Mouse (Mus musculus) heart, embryonic 13.5 days (tissue): Measurements from ENCODE around the gene Slc26a8. TPM values are rescaled to one million over a fixed set of nuclear protein-coding genes. Genes with fewer than 3 reads are reported as not detected.

Experiments used
- ATAC-seq: fragments of 200-750 bp; cut with Nextera tagmentation; 2 replicates; pipeline ENCODE4 v1.8.0; 2017; ENCODE audit warnings: moderate TSS enrichment; ENCODE audit not compliant: insufficient number of reproducible peaks, low FRiP score, low TSS enrichment; ENCODE audit errors: extremely low read depth
- H3K27ac ChIP-seq: fragments of 300-500 bp; sonication (generic); replicated peaks from 2 replicates; pipeline ENCODE4 v1.5.1; 2015; ENCODE audit warnings: moderate library complexity, mild to moderate bottlenecking, inconsistent platforms
- H3K27me3 ChIP-seq: fragments of 300-500 bp; sonication (generic); replicated peaks from 2 replicates; pipeline ENCODE4 v1.6.1; 2015; ENCODE audit warnings: mild to moderate bottlenecking, inconsistent platforms
- H3K36me3 ChIP-seq: fragments of 300-500 bp; sonication (generic); 2 replicates; pipeline ENCODE4 v1.6.1; 2015; ENCODE audit warnings: mild to moderate bottlenecking, inconsistent platforms
- H3K4me1 ChIP-seq: fragments of 300-500 bp; sonication (generic); 2 replicates; pipeline ENCODE4 v1.6.1; 2015; ENCODE audit warnings: inconsistent platforms
- H3K4me2 ChIP-seq: fragments of 300-500 bp; sonication (generic); 2 replicates; pipeline ENCODE4 v1.6.1; 2015; ENCODE audit warnings: inconsistent platforms, mild to moderate bottlenecking, moderate library complexity
- H3K4me3 ChIP-seq: fragments of 300-500 bp; sonication (generic); 2 replicates; pipeline ENCODE4 v1.5.1; 2015; ENCODE audit warnings: moderate library complexity, mild to moderate bottlenecking, inconsistent platforms
- H3K9ac ChIP-seq: fragments of 300-500 bp; sonication (generic); 2 replicates; pipeline ENCODE4 v1.6.1; 2015; ENCODE audit warnings: inconsistent platforms, mild to moderate bottlenecking, moderate library complexity
- H3K9me3 ChIP-seq: fragments of 300-500 bp; sonication (generic); 2 replicates; pipeline ENCODE4 v1.6.1; 2016; ENCODE audit warnings: inconsistent platforms
- WGBS: fragments of 180-500 bp; shearing (Covaris S2); methylation state at CpG from one replicate; pipeline ENCODE4 v1.1.7; 2015; ENCODE audit warnings: mixed read lengths; 5-methylcytosine and 5-hydroxymethylcytosine counted together
- polyA plus RNA-seq: library from polyadenylated mRNA; unstranded; fragments of >200 nt; fragmentation: Nextera tagmentation; extraction: Ambion mirVana; gene quantifications from 2 replicates; pipeline ENCODE4 v1.2.1, GENCODE M21; 2015

Slc26a8 gene
- polyA plus RNA-seq, 1 experiment from 2014 or later: 0.15 TPM

DNA sequence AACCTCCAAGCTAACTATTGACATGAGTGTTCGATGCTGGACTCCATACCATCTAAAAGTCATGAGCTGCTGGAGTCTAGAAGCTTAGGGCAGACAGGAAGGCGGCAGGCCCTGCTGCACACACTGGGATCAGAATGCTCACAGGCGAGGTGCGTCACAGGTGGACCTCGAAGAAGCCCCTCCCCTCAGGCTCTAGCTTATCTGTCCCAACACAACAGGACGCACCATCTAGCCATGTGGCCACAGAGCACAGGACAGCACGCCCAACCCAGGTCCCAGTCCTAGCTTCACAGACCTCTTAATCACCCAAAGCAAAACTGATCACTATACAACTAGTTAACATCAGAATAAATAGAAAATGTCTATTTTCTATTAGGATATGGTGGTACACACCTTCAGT lies 71.9 kb downstream of the Slc26a8 start:
- Histone ChIP-seq H3K36me3 (peaks cover 46% of the 10 kb centered on the region), H3K27ac (no peak overlapping the region), H3K9me3 (no peaks in the 10 kb centered on the region), H3K4me1 (peaks cover 35% of the 10 kb centered on the region), H3K4me2 (no peak overlapping the region), H3K9ac (no peak overlapping the region), H3K4me3 (no peak overlapping the region), H3K27me3 (no peaks in the 10 kb centered on the region)
- no peak for ATAC-seq
- 68% methylated on average over 7 of the region's 7 CpGs for WGBS

GRCm38 (mm10) chr17:28617636-28618035 lies 72.4 kb downstream of the Slc26a8 start:
- no peak overlapping the region for H3K27ac ChIP-seq
- no peak overlapping the region for H3K4me3 ChIP-seq
- H3K4me1 ChIP-seq: peaks cover 35% of the 10 kb centered on the region
- H3K36me3 ChIP-seq: peaks cover 46% of the 10 kb centered on the region
- no peaks in the 10 kb centered on the region for H3K27me3 ChIP-seq
- WGBS: 75% methylated on average over 10 of the region's 10 CpGs
- H3K4me2 ChIP-seq: no peak overlapping the region
- no peaks in the 10 kb centered on the region for H3K9me3 ChIP-seq
- ATAC-seq: no peak
- no peak overlapping the region for H3K9ac ChIP-seq

DNA sequence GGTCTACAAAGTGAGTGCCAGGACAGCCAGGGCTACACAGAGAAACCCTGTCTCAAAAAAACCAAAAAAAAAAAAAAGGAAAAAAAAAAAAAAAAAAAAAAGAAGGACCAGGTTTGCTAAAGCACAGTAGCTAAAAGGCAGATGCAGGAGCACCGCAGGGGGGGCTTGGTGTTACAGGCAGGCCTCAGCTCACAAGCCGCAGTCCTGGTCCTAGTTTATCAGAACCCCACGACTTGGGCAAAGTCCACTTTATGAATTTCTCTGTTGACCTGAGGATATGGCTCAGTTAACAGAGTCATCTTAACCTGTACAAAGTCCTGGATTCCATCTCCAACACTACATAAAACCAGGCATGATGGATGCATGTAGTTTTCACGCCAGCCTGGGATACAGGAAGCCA lies 74.7 kb downstream of the Slc26a8 start:
- no peak overlapping the region for H3K4me3 ChIP-seq
- no peaks in the 10 kb centered on the region for H3K27me3 ChIP-seq
- no peak overlapping the region for H3K9ac ChIP-seq
- ATAC-seq: no peak
- peaks cover 22% of the 10 kb centered on the region for H3K4me1 ChIP-seq
- peaks cover 45% of the 10 kb centered on the region for H3K36me3 ChIP-seq
- no peak overlapping the region for H3K27ac ChIP-seq
- no peak overlapping the region for H3K4me2 ChIP-seq
- WGBS: 93% methylated on average over 4 of the region's 4 CpGs
- H3K9me3 ChIP-seq: no peaks in the 10 kb centered on the region

DNA sequence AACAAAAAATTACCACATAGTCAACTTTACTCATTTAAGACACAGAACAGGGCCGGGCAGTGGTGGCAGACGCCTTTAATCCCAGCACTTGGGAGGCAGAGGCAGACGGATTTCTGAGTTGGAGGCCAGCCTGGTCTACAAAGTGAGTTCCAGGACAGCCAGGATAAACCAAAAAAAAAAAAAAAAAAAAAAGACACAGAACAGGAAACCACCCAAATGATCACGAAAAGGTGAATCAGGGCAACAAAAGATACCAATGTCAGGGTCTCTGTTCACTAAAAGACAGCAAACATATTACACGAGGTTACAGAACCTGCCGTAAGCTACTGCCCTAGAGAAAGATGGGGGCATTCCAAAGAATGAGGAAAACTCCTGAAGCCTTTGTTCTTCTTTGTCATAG lies 76.9 kb downstream of the Slc26a8 start:
- Histone ChIP-seq H3K9me3 (no peaks in the 10 kb centered on the region), H3K27me3 (no peaks in the 10 kb centered on the region), H3K4me3 (no peak overlapping the region), H3K9ac (no peak overlapping the region), H3K36me3 (peaks cover 29% of the 10 kb centered on the region), H3K27ac (no peak overlapping the region), H3K4me1 (peaks cover 9% of the 10 kb centered on the region; the same call in 1 of the 2 replicates), H3K4me2 (no peak overlapping the region)
- no peak for ATAC-seq
- 80% methylated on average over 6 of the region's 6 CpGs for WGBS

- Histone ChIP-seq H3K4me3 (no peak overlapping the region), H3K36me3 (peaks cover 29% of the 10 kb centered on the region), H3K9me3 (no peaks in the 10 kb centered on the region), H3K27me3 (no peaks in the 10 kb centered on the region), H3K9ac (no peak overlapping the region), H3K4me1 (0 out of 2 replicates have a peak, but pooled peaks cover 5% of the 10 kb centered on the region), H3K4me2 (no peak overlapping the region), H3K27ac (no peak overlapping the region)
- WGBS: 60% methylated on average over 2 of the region's 2 CpGs
- ATAC-seq: no peak
These were observed 77.4 kb downstream of the Slc26a8 start for GRCm38 (mm10) chr17:28612603-28613002.

GRCm38 (mm10) chr17:28609543-28609942 lies 80.5 kb downstream of the Slc26a8 start:
- H3K4me1 ChIP-seq: 0 out of 2 replicates have a peak, but pooled peaks cover 3% of the 10 kb centered on the region
- no peak overlapping the region for H3K4me3 ChIP-seq
- H3K9me3 ChIP-seq: no peaks in the 10 kb centered on the region
- H3K9ac ChIP-seq: no peak overlapping the region
- H3K27me3 ChIP-seq: no peaks in the 10 kb centered on the region
- H3K36me3 ChIP-seq: peaks cover 44% of the 10 kb centered on the region
- WGBS: 65% methylated on average over 3 of the region's 3 CpGs
- ATAC-seq: no peak
- no peak overlapping the region for H3K27ac ChIP-seq
- no peak overlapping the region for H3K4me2 ChIP-seq

DNA sequence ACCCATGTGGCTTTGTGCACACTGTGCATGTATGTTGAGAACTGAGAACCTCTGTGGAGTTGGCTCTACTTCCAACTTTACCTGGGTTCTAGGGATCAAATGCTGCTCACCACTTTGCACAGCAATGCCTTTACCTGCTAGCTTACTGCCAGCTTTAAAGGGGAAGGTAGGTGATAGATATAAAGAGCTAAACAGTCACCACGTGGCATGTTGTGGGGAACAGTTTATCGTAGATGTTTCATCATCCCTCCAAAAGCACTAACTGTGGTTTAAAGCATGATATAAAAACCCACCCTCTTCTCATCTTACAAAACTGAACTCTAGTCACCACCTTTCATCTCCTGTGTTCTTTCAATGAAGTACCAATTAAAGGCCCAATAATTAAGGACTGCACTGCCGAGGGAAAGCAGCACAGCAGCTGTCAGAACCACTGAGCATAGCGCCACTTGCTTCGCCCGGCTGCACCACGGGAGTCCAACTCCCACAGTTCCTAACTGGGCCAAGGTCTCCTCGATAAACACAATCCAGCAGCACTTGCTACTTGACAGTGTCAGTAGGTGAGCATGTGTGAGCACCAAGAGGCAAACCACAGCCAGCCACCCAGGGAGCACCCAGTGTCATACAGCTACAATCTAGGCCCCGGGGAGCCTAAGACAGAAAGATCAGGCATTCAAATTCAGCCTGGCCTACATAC lies 88.3 kb downstream of the Slc26a8 start:
- no peak for ATAC-seq
- H3K4me1 ChIP-seq: no peaks in the 10 kb centered on the region
- no peak overlapping the region for H3K4me2 ChIP-seq
- peaks cover 97% of the 10 kb centered on the region for H3K36me3 ChIP-seq
- no peaks in the 10 kb centered on the region for H3K27me3 ChIP-seq
- H3K9me3 ChIP-seq: no peaks in the 10 kb centered on the region
- no peak overlapping the region for H3K9ac ChIP-seq
- no peak overlapping the region for H3K4me3 ChIP-seq
- no peak overlapping the region for H3K27ac ChIP-seq
- WGBS: 87% methylated on average over 9 of the region's 9 CpGs

- no peak overlapping the region for H3K9ac ChIP-seq
- ATAC-seq: no peak
- no peak overlapping the region for H3K4me3 ChIP-seq
- H3K27ac ChIP-seq: no peak overlapping the region
- no peaks in the 10 kb centered on the region for H3K4me1 ChIP-seq
- H3K4me2 ChIP-seq: no peak overlapping the region
- no peaks in the 10 kb centered on the region for H3K27me3 ChIP-seq
- 82% methylated on average over 5 of the region's 5 CpGs for WGBS
- no peaks in the 10 kb centered on the region for H3K9me3 ChIP-seq
- H3K36me3 ChIP-seq: peaks cover 97% of the 10 kb centered on the region
These were observed 89.3 kb downstream of the Slc26a8 start for GRCm38 (mm10) chr17:28600780-28601179.

- WGBS: 58% methylated on average over 4 of the region's 4 CpGs
- peaks cover 91% of the 10 kb centered on the region for H3K36me3 ChIP-seq
These were observed 96.1 kb downstream of the Slc26a8 start for GRCm38 (mm10) chr17:28593965-28594364.

DNA sequence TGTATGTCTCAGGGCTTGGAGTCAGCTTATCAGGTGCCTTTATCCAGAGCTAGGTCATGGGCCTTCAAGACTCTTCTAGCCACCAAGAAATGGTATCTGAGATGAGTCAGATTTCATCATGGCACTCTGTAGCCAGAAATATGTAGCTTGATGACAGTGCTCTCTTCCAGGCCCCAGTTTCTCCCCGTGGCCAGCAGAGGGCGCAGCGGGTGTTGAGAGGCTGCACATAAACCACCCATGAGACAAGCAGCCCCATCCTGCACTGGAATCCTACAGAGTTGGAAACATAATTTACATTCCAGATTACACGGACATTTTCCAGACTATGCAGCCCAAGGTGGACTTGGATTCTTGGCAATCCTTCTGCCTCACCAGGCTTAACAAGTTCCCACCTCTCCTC lies 97.0 kb downstream of the Slc26a8 start:
- no peak overlapping the region for H3K4me2 ChIP-seq
- no peak for ATAC-seq
- WGBS: 17% methylated on average over 4 of the region's 4 CpGs
- no peaks in the 10 kb centered on the region for H3K27me3 ChIP-seq
- H3K4me3 ChIP-seq: no peak overlapping the region
- H3K27ac ChIP-seq: no peak overlapping the region
- peaks cover 19% of the 10 kb centered on the region for H3K4me1 ChIP-seq
- H3K9ac ChIP-seq: no peak overlapping the region
- H3K36me3 ChIP-seq: peaks cover 92% of the 10 kb centered on the region
- no peaks in the 10 kb centered on the region for H3K9me3 ChIP-seq

More at GRCm38 (mm10) chr17:28593965-28594364, 96.1 kb downstream of the Slc26a8 start:
- Histone ChIP-seq H3K9me3 (no peaks in the 10 kb centered on the region), H3K4me3 (no peak overlapping the region), H3K27ac (no peak overlapping the region; the same call in 1 of the 2 replicates), H3K27me3 (no peaks in the 10 kb centered on the region), H3K4me1 (peaks cover 19% of the 10 kb centered on the region), H3K4me2 (no peak overlapping the region), H3K9ac (no peak overlapping the region)
- no peak for ATAC-seq

DNA sequence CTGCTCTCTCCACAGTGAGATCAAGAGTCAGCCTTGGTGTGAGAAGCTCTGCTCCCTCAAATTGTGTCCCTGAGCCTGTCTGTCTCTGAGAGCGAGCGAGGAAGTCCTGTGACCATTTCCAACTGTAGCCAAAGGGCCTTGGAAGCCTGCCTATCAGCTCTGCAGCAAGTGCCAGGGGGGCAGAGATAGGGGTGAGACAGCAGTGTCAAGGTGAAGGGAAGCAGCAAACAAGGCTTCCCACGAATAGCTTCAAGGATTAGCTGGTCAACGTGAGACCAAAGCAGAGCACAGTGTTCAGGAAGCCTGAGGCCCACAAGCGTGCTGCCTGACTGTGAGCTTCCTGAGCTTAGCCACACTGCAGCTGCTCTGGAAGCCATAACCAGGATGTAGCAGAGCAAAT lies 98.6 kb downstream of the Slc26a8 start:
- peak; percentile 51; the same call in 1 of the 2 replicates for ATAC-seq
- H3K27me3 ChIP-seq: no peaks in the 10 kb centered on the region
- peak overlapping the region; percentile 59 for H3K27ac ChIP-seq
- 0 out of 2 replicates have a peak overlapping the region, but pooled peaks have one; percentile 14 for H3K9ac ChIP-seq
- peaks cover 19% of the 10 kb centered on the region for H3K4me1 ChIP-seq
- H3K36me3 ChIP-seq: peaks cover 92% of the 10 kb centered on the region
- WGBS: 54% methylated on average over 5 of the region's 5 CpGs
- no peaks in the 10 kb centered on the region for H3K9me3 ChIP-seq
- H3K4me3 ChIP-seq: no peak overlapping the region
- H3K4me2 ChIP-seq: no peak overlapping the region

GRCm38 (mm10) chr17:28590596-28590995 lies 99.4 kb downstream of the Slc26a8 start:
- Histone ChIP-seq H3K9me3 (no peaks in the 10 kb centered on the region), H3K4me1 (peaks cover 19% of the 10 kb centered on the region), H3K27ac (no peak overlapping the region), H3K4me2 (no peak overlapping the region), H3K4me3 (no peak overlapping the region), H3K36me3 (peaks cover 84% of the 10 kb centered on the region), H3K27me3 (no peaks in the 10 kb centered on the region), H3K9ac (no peak overlapping the region)
- ATAC-seq: no peak
- 76% methylated on average over 3 of the region's 3 CpGs for WGBS
